Mouse (Mus musculus) stomach, postnatal 0 days (tissue): ENCODE results near the gene Gm9821. TPM values are rescaled to one million over a fixed set of nuclear protein-coding genes. Genes with fewer than 3 reads are reported as not detected.

Experiments
- ATAC-seq: fragments of 200-750 bp; cut with Nextera tagmentation; 2 replicates; pipeline ENCODE4 v1.8.0; 2017; ENCODE audit not compliant: low FRiP score, low TSS enrichment
- DNase-seq: peaks from one replicate; pipeline ENCODE4 v3.0.0-alpha.2; 2016; ENCODE audit warnings: low spot score
- H3K27ac ChIP-seq: fragments of 300-500 bp; sonication (generic); replicated peaks from 2 replicates; pipeline ENCODE4 v1.5.1; 2014; ENCODE audit warnings: mild to moderate bottlenecking, control low read depth
- H3K27me3 ChIP-seq: fragments of 300-500 bp; sonication (generic); 2 replicates; pipeline ENCODE4 v1.6.1; 2014; ENCODE audit warnings: low read length; ENCODE audit not compliant: control insufficient read depth, insufficient read depth
- H3K36me3 ChIP-seq: fragments of 300-500 bp; sonication (generic); 2 replicates; pipeline ENCODE4 v1.6.1; 2014; ENCODE audit warnings: low read length, mixed read lengths; ENCODE audit not compliant: control insufficient read depth, insufficient read depth
- H3K4me1 ChIP-seq: fragments of 300-500 bp; sonication (generic); replicated peaks from 2 replicates; pipeline ENCODE4 v1.6.1; 2014; ENCODE audit warnings: antibody characterized with exemption; ENCODE audit not compliant: control insufficient read depth, insufficient read depth
- H3K4me2 ChIP-seq: fragments of 300-500 bp; sonication (generic); replicated peaks from 2 replicates; pipeline ENCODE4 v1.6.1; 2014; ENCODE audit warnings: low read depth, mild to moderate bottlenecking, control low read depth, moderate library complexity
- H3K4me3 ChIP-seq: fragments of 300-500 bp; sonication (generic); 2 replicates; pipeline ENCODE4 v1.5.1; 2014; ENCODE audit warnings: low read depth, low read length, control low read depth
- H3K9ac ChIP-seq: fragments of 300-500 bp; sonication (generic); 2 replicates; pipeline ENCODE4 v1.6.1; 2014; ENCODE audit warnings: mild to moderate bottlenecking, low read length, control low read depth, mixed read lengths
- H3K9me3 ChIP-seq: fragments of 300-500 bp; sonication (generic); 2 replicates; pipeline ENCODE4 v1.6.1; 2016; ENCODE audit warnings: low read length; ENCODE audit not compliant: control insufficient read depth
- CTCF ChIP-seq: IDR thresholded peaks from 2 replicates; pipeline ENCODE4 v1.5.1; 2016; ENCODE audit warnings: antibody characterized with exemption, low read depth, mild to moderate bottlenecking, moderate library complexity
- EP300 ChIP-seq: optimal IDR thresholded peaks from 2 replicates; pipeline ENCODE3; 2016; ENCODE audit warnings: antibody characterized with exemption
- WGBS: fragments of 180-500 bp; shearing (Covaris S2); extraction: QIAGEN DNeasy Blood & Tissue Kit; methylation state at CpG from one replicate; pipeline ENCODE4 v1.1.7; 2014; 5-methylcytosine and 5-hydroxymethylcytosine counted together
- polyA plus RNA-seq: library from polyadenylated mRNA; unstranded; fragments of >200 nt; fragmentation: Nextera tagmentation; extraction: Ambion mirVana; gene quantifications from 2 replicates; pipeline ENCODE4 v1.2.1, GENCODE M21; 2015

The Gm9821 gene
- polyA plus RNA-seq, 1 experiment from 2014 or later: 0.15 TPM

DNA sequence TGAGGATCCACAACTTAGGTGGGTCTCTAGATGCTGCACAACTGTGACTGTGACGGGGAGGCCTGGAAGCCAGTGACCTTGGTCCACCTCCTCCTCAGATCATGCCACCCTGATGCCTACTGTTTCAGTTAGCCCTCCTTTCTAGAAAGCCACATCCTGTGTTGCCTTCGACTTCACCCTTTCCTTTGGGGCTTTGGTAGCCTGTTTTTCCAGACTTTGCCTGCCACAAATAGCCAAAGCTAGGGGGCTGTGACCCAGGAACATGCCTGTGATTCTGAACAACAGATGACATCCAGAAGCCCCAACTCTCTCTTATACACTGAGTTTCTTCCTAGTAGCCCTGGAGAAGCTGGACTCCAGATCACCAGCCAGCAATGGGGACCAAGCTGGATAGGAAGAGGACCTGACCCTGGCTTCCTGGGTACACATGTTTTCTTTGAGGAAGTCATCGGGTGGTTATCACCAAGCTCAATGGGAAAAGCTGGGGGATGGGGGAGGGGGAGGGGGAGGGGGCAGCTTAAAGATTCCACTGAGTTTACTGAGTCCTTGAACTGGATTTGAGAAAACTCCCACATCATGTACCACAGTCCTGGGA is 19.2 kb downstream of the Gm9821 start:
- peak overlapping the region; percentile 81 for H3K27ac ChIP-seq
- no peak for DNase-seq
- no peaks in the 10 kb centered on the region for H3K9me3 ChIP-seq
- H3K36me3 ChIP-seq: no peaks in the 10 kb centered on the region
- H3K4me1 ChIP-seq: peaks cover 5% of the 10 kb centered on the region; the same call in 1 of the 2 replicates
- 53% methylated on average over 3 of the region's 3 CpGs for WGBS
- peak overlapping the region; percentile 34 for H3K4me3 ChIP-seq
- no peaks in the 10 kb centered on the region for H3K27me3 ChIP-seq
- H3K9ac ChIP-seq: no peak overlapping the region
- TF ChIP-seq CTCF (no peak), EP300 (no peak)
- ATAC-seq: no peak
- peak overlapping the region; percentile 51 for H3K4me2 ChIP-seq

DNA sequence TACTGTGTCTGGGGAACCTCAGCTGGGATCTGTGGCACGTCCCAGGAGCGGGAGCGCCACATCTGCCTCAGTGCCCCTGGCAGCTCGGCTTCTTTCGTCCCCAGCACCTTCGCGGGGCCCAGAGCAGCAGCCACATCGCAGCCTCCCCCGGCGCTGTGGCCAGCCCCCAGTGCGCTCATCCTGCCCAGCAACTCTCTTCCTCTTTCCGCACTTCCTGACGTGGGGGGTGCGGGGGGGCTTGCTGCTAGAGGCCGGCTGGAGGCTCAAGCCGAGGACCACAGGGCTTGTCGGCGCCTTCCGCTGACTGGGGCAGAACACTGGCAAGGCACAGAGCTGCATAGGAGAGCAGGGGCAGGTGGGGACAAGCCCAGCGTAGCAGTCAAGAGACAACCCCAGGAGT is 19.9 kb downstream of the Gm9821 start:
- Histone ChIP-seq H3K27me3 (no peaks in the 10 kb centered on the region), H3K9ac (peak overlapping the region; percentile 59), H3K4me3 (peak overlapping the region; percentile 34), H3K27ac (peak overlapping the region; percentile 81), H3K36me3 (no peaks in the 10 kb centered on the region), H3K4me1 (0 out of 2 replicates have a peak, but pooled peaks cover 2% of the 10 kb centered on the region), H3K9me3 (no peaks in the 10 kb centered on the region), H3K4me2 (peak overlapping the region; percentile 51)
- 25% methylated on average over 20 of the region's 20 CpGs for WGBS
- no peak for TF ChIP-seq CTCF
- no peak for TF ChIP-seq EP300
- ATAC-seq: no peak
- DNase-seq: no peak

DNA sequence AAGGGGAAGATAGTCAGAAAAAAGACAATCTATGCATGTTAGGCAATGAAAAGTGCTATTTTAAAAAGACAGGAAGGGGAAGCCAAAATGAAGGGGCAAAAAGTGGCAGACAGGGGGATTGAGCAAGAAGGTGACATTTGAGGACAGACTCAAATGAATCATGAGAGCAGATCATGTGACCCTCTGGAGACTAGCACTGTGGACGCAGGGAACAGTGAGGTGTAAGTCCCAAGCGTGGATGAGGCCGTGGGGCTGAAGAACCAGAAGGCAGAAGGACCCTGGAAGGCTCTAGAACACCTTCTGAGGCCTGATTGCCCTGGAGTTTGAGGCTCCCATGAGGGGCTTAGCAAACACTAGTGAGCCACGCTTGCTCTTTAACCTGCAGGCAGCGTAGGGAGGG is 20.9 kb downstream of the Gm9821 start:
- DNase-seq: no peak
- no peaks in the 10 kb centered on the region for H3K9me3 ChIP-seq
- H3K4me2 ChIP-seq: no peak overlapping the region
- no peak overlapping the region for H3K9ac ChIP-seq
- no peak for ATAC-seq
- H3K36me3 ChIP-seq: no peaks in the 10 kb centered on the region
- no peak overlapping the region for H3K4me3 ChIP-seq
- no peak for TF ChIP-seq CTCF
- no peak for TF ChIP-seq EP300
- H3K27me3 ChIP-seq: no peaks in the 10 kb centered on the region
- 0 out of 2 replicates have a peak, but pooled peaks cover 2% of the 10 kb centered on the region for H3K4me1 ChIP-seq
- 87% methylated on average over 5 of the region's 5 CpGs for WGBS
- no peak overlapping the region for H3K27ac ChIP-seq

DNA sequence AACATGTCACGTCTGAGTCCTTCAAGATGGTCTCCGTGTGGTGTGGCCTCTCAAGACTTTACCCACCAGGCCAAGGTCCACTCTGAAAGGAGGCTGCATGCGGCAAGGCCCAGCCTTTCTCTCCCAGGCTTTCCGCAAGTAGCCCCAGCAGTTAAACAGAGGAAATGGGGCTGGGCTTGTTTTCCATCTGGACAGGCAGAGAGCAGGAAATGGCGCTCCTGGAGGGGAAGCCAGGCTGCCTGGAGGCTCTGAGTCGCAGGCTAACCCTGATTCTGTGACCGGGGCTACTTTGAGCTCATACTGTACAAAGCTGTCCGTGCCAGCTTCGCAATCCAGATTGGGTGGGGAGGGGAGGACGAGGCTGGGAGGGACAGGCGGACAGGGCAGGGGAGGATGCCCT is 22.5 kb downstream of the Gm9821 start:
- H3K27me3 ChIP-seq: no peaks in the 10 kb centered on the region
- peak; percentile 50 for DNase-seq
- H3K9ac ChIP-seq: no peak overlapping the region
- ATAC-seq: no peak
- no peak overlapping the region for H3K4me3 ChIP-seq
- H3K36me3 ChIP-seq: no peaks in the 10 kb centered on the region
- WGBS: 53% methylated on average over 11 of the region's 11 CpGs
- peak overlapping the region; percentile 3 for H3K27ac ChIP-seq
- TF ChIP-seq CTCF (no peak), EP300 (no peak)
- H3K4me1 ChIP-seq: 0 out of 2 replicates have a peak, but pooled peaks cover 2% of the 10 kb centered on the region
- no peaks in the 10 kb centered on the region for H3K9me3 ChIP-seq
- no peak overlapping the region for H3K4me2 ChIP-seq

DNA sequence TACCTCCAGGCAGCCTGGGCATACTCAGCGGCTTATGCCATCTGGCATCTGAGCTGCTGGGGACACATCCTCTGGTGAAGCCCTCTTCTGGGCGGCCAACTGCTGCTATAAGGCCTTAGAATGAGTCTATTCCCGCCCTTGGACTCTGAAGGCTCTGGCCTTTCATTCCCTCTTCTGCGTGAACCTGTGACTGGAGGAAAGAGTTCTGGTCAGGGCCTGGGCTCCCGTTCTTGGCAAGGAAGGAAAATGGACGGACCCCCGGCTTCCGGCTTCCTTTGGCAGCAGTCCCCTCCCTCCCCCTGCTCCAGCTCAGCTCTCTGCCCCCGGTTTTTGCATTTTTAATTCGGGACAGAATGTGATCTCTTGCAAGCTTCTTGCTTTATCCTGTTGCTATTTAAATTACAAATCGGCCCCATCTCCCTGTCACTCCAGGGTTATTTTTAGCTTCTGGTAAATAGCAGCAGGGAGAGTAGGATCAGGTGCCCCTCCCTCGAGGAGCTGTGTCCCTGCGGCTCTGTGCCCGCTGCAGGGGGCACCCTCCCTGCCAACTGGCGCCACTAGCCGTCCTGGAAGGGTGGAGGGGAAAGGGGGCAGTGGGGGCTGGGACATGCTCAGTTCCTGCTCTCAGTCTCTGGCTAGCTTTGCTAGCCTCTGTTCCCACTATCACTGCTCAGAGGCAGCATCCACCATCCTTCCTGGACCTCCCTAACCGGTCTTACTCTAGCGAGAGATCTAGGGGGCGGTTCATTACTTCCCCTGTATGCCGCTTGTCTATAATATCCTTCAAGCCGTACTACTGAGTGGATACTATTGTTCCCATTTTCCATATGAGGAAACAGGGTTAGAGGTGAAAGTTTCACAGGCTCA is 26.0 kb downstream of the Gm9821 start:
- ATAC-seq (no peak), DNase-seq (no peak)
- Histone ChIP-seq H3K27ac (peak overlapping the region; percentile 79), H3K27me3 (no peaks in the 10 kb centered on the region; the same call in 1 of the 2 replicates), H3K4me2 (0 out of 2 replicates have a peak overlapping the region, but pooled peaks have one; percentile 20), H3K9me3 (no peaks in the 10 kb centered on the region), H3K36me3 (no peaks in the 10 kb centered on the region), H3K4me1 (0 out of 2 replicates have a peak, but pooled peaks cover 4% of the 10 kb centered on the region), H3K4me3 (no peak overlapping the region), H3K9ac (peak overlapping the region; percentile 35; the same call in 1 of the 2 replicates)
- 23% methylated on average over 21 of the region's 21 CpGs for WGBS
- TF ChIP-seq CTCF (no peak), EP300 (no peak)

DNA sequence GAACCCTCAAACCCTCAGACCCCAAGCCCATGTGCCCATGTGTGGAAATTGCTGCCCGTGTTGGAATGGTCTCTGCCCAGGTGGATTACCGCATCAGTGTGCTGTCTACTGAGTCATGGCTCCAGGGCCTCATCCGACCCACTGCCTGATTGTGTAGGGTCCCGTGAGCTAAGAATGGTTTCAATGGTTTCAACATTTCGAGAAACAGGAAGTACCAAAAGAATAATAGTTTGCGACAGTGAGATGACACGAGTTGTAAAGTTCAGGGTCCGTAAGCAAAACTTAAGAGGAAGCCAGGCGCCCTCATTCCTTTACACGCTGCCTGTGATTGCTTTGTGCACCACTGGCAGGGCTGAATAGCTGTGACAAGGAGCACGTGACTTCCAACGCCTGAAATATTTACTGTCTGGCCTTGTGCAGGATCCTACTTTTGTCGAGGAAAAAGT is 26.6 kb downstream of the Gm9821 start:
- Histone ChIP-seq H3K27me3 (no peaks in the 10 kb centered on the region; the same call in 1 of the 2 replicates), H3K27ac (no peak overlapping the region; the same call in 1 of the 2 replicates), H3K4me2 (0 out of 2 replicates have a peak overlapping the region, but pooled peaks have one; percentile 20), H3K4me3 (no peak overlapping the region), H3K9ac (no peak overlapping the region), H3K9me3 (no peaks in the 10 kb centered on the region), H3K4me1 (0 out of 2 replicates have a peak, but pooled peaks cover 4% of the 10 kb centered on the region), H3K36me3 (no peaks in the 10 kb centered on the region)
- whole genome bisulfite sequencing: 28% methylated on average over 13 of the region's 13 CpGs
- DNase-seq: no peak
- TF ChIP-seq EP300: no peak
- TF ChIP-seq CTCF: no peak
- ATAC-seq: peak; percentile 55; the same call in 1 of the 2 replicates
